Mouse (Mus musculus) left cerebral cortex, adult 9 months (tissue): ENCODE results near the gene Tada2b.

ENCODE experiments used
- DNase-seq, 2 experiments: peaks; one replicate each; pipeline ENCODE4 v3.0.0; 2022; ENCODE audit warnings: low spot score in 2 of 2

Tada2b gene

DNA sequence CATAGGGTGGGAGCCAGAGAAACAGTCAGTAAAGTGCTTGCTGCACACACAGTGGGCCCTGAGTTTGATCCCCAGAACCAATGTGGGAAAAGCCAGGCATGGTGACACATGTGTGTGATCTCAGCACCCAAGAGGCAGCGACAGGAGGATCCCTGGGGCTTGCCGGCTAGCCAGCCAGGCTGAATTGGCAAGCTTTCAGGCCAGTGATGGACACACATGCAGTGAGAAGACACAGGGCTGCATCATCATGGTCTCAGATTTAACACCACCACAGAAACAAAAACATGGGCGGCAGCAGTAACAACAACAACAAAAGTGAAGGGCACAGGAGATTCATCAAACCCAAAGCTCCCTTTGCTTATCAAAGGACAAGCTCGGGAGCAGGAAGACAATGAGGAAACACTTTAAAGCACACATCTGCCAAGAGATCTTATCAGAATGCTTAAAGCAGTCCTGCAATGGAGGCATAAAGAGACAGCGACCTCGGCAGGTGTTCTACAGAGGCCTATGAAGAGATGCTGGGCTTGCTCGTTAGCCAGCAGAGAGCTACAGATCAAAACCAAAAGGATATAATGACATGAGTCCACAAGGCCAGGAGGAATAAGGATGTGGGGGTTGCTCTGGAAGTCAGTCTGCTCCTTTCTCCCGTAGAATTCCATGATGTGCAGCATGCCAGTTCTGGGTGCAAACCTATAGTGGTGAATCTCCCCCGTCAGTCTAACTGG is 37.8 kb downstream of the Tada2b start:
- DNase-seq, result no peak

DNA sequence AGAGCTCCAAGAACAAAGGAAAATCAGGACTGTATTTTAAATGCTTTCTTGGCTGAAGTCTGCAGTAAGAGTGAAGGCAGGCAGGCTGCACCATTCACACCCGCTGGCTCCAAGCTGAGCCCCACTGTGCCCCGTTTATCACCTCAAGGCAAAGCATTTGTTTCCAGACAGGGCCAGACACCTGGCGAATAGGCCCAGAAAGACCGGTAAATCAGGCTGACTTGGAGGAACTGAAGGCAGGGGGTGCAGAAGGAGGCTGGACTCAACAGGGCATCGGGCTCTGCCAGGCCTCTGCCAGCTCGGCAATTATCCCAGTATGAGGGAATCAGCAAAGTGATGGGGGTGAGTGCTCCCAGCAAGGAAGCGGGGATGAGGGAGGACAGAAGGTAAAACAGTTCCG is 39.1 kb downstream of the Tada2b start:
- DNase-seq, result no peak

DNA sequence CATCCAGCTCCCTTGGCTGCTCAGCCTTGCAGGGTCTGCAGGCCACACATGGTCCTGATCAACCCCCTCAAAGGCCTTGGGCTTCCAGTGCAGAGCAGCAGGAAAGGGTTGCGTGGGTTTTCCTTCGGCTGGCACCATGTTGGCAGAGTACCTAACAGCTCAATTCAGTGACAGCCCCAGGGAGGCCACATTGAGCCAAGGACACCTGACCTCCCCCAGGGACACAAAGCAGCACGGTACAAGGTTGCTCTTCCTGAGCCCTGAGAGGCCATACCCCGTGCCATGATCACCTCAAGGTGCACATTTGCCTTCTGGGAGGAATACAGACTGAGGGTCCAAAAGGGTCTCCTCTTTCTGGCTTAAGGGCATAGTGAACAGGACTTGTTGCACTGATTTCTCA is 39.5 kb downstream of the Tada2b start:
- DNase-seq, result no peak

GRCm38 (mm10) chr5:36440741-36441140 is 43.3 kb downstream of the Tada2b start:
- DNase-seq, result no peak

- DNase-seq, result no peak
Measured at GRCm38 (mm10) chr5:36436858-36437257, 47.2 kb downstream of the Tada2b start.

DNA sequence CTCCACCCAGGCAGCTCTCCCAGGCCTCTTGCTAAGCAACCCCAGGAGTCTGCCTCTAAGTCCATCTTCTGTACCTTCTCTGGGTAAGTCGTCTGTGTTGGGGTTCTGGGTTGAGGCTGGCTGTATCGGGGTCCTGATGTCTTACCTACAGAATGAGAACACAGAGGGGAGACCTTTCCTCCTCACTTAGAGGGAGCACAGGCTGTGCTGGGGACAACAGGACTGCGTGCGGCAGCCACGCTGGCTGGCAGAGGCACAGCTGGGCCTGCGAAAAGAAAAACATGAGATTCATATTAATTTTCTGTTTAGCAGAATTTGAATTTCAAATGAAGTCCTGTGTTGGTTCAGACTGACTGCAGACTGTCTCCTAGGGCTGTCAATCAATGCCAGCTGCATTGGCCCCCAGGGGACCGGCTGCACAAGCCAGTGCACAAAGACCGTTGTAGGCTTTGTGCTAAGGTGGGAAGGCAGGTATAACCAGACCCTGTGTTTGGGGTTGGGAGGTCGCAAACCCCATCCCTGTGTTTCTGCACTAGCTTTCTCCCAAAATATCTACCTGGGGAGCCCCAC is 49.6 kb downstream of the Tada2b start:
- DNase-seq, result no peak

GRCm38 (mm10) chr5:36431711-36432110 is 52.4 kb downstream of the Tada2b start:
- DNase-seq, result no peak

DNA sequence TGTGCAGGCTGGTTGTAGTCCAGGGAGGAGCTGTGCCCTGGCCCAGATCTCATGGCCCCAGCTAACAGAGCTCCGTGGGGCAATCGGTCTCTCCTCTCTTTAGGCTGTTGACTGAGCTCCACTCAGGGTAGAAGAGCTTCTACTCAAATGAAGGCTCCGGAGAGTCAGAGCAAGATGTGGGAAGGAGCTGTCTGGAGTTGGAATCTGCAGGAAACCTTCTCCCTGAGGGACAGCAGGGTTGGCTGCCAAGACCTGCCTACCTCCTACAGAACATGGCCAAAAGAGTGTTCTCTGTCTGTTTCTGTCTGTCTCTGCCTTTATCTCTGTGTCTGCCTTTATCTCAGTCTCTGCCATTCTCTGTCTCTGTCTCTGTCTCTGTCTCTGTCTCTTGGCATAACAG is 54.5 kb downstream of the Tada2b start:
- no peak for DNase-seq

GRCm38 (mm10) chr5:36427831-36428230 is 56.3 kb downstream of the Tada2b start:
- no peak for DNase-seq

DNA sequence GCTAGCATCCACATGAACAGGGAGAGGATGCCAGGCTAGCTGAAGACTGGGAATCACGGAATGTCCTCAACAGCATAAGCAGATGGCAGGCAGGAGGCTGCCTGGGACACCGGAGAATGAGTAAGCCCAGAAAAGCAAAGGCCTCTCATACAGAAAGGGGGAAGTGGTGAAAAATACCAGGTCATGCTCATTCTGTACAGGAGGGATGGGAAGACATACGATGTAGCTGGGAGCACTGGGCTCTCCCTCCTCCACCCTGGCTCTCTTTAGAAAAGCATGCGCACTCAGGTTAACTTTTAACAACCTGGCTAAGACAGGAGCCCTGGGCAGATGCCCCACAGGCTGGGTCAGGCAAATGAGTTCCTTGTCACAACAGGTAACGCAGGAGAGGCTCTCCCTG is 57.7 kb downstream of the Tada2b start:
- DNase-seq, result peak in 1 of 2 experiments; percentile 64

GRCm38 (mm10) chr5:36424676-36425075 is 59.4 kb downstream of the Tada2b start:
- DNase-seq, result no peak
